Mouse (Mus musculus) forebrain, postnatal 0 days (tissue): ENCODE measurements at regions not wholly inside any gene's neighbourhood (a gene's known extent, or its start where the extent isn't known, plus 50 kb on each side); places are given as distances from the start of the nearest gene placed in this dataset.
"Not testable (repeated sequence)": the region's sequence is repeated elsewhere in the genome, so short reads cannot be mapped to it uniquely, and the experiment has no call there.

Experiments used
- ATAC-seq: fragments of 200-750 bp; cut with Nextera tagmentation; 2 replicates; pipeline ENCODE4 v1.8.0; 2017; ENCODE audit warnings: mild to moderate bottlenecking, moderate library complexity
- DNase-seq: peaks from one replicate; pipeline ENCODE4 v3.0.0-alpha.2; 2015
- H3K27ac ChIP-seq: fragments of 300-500 bp; sonication (generic); 2 replicates; pipeline ENCODE4 v1.5.1; 2014; ENCODE audit warnings: low read depth, mild to moderate bottlenecking, antibody characterized with exemption, low read length, moderate library complexity, mixed read lengths
- H3K27me3 ChIP-seq: fragments of 300-500 bp; sonication (generic); 2 replicates; pipeline ENCODE4 v1.6.1; 2014; ENCODE audit warnings: mild to moderate bottlenecking, low read length, mixed read lengths; ENCODE audit not compliant: insufficient read depth
- H3K36me3 ChIP-seq: fragments of 300-500 bp; sonication (generic); 2 replicates; pipeline ENCODE4 v1.6.1; 2014; ENCODE audit warnings: mild to moderate bottlenecking, moderate library complexity; ENCODE audit not compliant: insufficient read depth
- H3K4me1 ChIP-seq: fragments of 300-500 bp; sonication (generic); 2 replicates; pipeline ENCODE4 v1.6.1; 2014; ENCODE audit warnings: antibody characterized with exemption; ENCODE audit not compliant: insufficient read depth
- H3K4me2 ChIP-seq: fragments of 300-500 bp; sonication (generic); 2 replicates; pipeline ENCODE4 v1.6.1; 2014; ENCODE audit warnings: low read depth, mild to moderate bottlenecking, moderate library complexity
- H3K4me3 ChIP-seq: fragments of 300-500 bp; sonication (generic); 2 replicates; pipeline ENCODE4 v1.5.1; 2014; ENCODE audit warnings: low read depth, low read length, mixed read lengths
- H3K9ac ChIP-seq: fragments of 300-500 bp; sonication (generic); 2 replicates; pipeline ENCODE4 v1.6.1; 2014; ENCODE audit warnings: mild to moderate bottlenecking
- H3K9me3 ChIP-seq: fragments of 300-500 bp; sonication (generic); 2 replicates; pipeline ENCODE4 v1.6.1; 2016; ENCODE audit warnings: low read length
- CTCF ChIP-seq: sonication (generic); IDR thresholded peaks from 2 replicates; pipeline ENCODE4 v1.5.1; 2016; ENCODE audit warnings: antibody characterized with exemption, control low read depth, low read depth
- WGBS: fragments of 180-500 bp; shearing (Covaris S2); extraction: QIAGEN DNeasy Blood & Tissue Kit; methylation state at CpG from one replicate; pipeline ENCODE4 v1.1.7; 2014; 5-methylcytosine and 5-hydroxymethylcytosine counted together

DNA sequence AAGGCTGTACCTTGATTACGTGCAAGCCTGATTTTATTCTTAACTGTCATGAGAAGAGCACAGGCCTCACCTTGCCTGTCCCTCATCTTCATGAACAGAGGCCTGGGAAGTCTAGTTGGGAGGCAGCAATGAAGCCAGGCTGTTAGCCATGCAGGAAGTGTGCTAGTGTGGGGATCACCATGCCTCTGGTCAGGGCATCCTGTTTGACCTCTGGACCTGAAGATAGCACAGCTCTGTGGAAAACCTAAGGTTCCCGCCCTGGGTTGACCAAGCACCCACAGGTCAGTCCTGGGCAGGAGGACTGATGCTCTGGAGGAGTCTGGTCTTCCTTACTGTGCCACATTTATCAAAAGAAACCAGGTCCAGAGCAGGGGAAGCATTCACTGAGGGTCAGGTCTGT lies 157.6 kb downstream of the Gm906 start:
- Histone ChIP-seq H3K27me3 (no peaks in the 10 kb centered on the region), H3K36me3 (no peaks in the 10 kb centered on the region), H3K4me1 (no peaks in the 10 kb centered on the region), H3K9me3 (no peaks in the 10 kb centered on the region), H3K4me2 (no peak overlapping the region), H3K27ac (no peak overlapping the region), H3K4me3 (no peak overlapping the region), H3K9ac (no peak overlapping the region)
- no peak for DNase-seq
- TF ChIP-seq CTCF = no peak
- no peak for ATAC-seq
- 73% methylated on average over 2 of the region's 2 CpGs for WGBS

DNA sequence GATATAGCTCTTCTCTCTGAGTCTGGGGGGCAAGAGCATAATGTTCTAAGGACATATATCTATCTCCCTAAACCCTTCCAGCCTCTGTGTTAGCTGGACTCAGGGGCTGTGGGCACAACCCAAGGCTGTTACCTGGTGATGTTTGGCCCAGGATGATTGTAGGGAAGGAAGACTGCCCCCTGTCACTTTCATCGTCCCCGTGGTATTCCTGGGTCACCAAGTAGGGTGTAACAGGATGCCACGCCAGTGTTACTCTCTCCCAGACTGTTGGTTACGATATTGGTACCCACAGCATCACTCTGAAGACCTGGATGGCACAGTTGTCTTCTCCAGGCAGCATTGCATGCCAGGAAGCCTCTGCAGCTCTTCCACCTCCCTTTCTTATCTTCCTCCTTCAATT lies 185.3 kb downstream of the Gm906 start:
- TF ChIP-seq CTCF = no peak
- WGBS = 75% methylated on average over 4 of the region's 4 CpGs
- ATAC-seq (no peak), DNase-seq (no peak)
- Histone ChIP-seq H3K27me3 (no peaks in the 10 kb centered on the region), H3K9me3 (no peaks in the 10 kb centered on the region), H3K27ac (no peak overlapping the region), H3K9ac (no peak overlapping the region), H3K4me2 (no peak overlapping the region), H3K4me1 (no peaks in the 10 kb centered on the region), H3K4me3 (no peak overlapping the region), H3K36me3 (no peaks in the 10 kb centered on the region)

DNA sequence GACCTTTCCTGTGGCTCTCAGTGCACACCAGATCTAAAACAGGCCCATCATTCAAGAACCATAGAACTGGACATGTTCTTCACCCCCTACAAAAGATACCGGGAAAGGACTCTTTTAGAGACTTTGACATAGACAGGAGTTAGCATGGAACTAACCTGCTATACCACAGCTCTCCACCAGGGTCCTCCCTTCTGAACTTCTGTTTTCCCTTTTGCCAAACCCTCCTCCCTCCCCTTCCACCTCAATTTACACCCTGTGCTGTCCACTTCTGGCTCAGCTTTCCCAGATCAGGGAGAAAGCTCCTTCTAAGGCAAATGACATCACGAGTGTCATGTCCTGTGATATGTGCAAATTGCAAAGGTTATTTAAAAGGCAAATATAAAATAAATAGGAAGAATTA lies 185.7 kb downstream of the Gm906 start:
- not testable (repeated sequence) for H3K9me3 ChIP-seq, ATAC-seq, DNase-seq, H3K4me1 ChIP-seq, H3K4me3 ChIP-seq, H3K9ac ChIP-seq, H3K27ac ChIP-seq, H3K27me3 ChIP-seq, H3K4me2 ChIP-seq, H3K36me3 ChIP-seq
- 68% methylated on average over 2 of the region's 2 CpGs for WGBS

DNA sequence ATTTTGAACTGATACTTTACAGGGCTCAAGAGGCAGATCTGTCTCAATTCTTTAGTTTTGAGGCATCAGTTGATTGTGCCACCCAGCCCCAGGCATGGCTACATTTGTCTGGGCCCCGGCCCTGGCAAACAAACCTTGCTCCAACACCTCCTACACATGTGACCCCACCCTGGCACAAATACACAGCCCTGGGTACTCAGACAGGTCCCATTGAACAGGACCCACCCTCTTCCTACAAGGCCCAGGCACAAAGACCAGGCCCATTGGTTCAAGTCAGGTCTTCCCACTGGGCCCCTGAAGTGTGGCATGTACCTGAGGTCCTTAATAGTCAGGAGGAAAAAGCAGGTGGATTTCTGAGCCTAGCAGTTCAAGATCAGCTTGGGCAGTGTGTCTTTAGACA lies 190.4 kb downstream of the Gm906 start:
- not testable (repeated sequence) for H3K9ac ChIP-seq, H3K27me3 ChIP-seq, H3K4me2 ChIP-seq, DNase-seq, H3K27ac ChIP-seq, H3K4me1 ChIP-seq, H3K36me3 ChIP-seq, H3K4me3 ChIP-seq, ATAC-seq, H3K9me3 ChIP-seq
- 90% methylated on average over 1 of the region's 1 CpGs for WGBS

DNA sequence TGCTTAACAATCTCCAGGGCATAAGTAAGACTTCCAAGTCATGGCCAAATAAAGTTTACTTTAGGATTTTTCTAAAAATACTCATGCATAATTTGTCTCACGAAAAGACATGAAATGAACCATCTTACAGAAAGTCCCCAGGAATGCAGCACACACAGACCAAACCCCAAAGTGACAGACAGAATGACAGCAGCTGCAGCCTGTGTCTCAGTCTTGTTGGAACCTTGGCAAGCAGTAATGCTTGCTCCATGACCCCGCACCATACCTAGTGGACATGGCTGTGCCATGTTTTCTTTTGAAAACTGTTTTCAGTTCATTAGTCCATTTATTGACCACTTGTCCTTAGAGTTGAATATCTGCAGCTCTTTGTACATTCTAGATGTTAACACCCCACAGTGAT lies 191.1 kb downstream of the Gm906 start:
- WGBS = 85% methylated on average over 2 of the region's 2 CpGs
- not testable (repeated sequence) for H3K9ac ChIP-seq, ATAC-seq

DNA sequence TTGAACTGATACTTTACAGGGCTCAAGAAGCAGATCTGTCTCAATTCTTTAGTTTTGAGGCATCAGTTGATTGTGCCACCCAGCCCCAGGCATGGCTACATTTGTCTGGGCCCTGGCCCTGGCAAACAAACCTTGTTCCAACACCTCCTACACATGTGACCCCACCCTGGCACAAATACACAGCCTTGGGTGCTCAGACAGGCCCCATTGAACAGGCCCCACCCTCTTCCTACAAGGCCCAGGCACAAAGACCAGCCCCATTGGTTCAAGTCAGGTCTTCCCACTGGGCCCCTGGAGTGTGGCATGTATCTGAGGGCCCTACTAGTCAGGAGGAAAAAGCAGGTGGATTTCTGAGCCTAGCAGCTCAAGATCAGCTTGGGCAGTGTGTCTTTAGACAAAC lies 198.4 kb downstream of the Gm906 start:
- H3K4me2 ChIP-seq, H3K27ac ChIP-seq, ATAC-seq, H3K9me3 ChIP-seq, H3K4me1 ChIP-seq, DNase-seq, H3K36me3 ChIP-seq, H3K27me3 ChIP-seq, H3K9ac ChIP-seq, H3K4me3 ChIP-seq: not testable (repeated sequence)

More for the DNA sequence above, 191.1 kb downstream of the Gm906 start:
- not testable (repeated sequence) for DNase-seq, H3K36me3 ChIP-seq, H3K4me1 ChIP-seq, H3K27me3 ChIP-seq, H3K9me3 ChIP-seq, H3K4me2 ChIP-seq, H3K27ac ChIP-seq, H3K4me3 ChIP-seq

DNA sequence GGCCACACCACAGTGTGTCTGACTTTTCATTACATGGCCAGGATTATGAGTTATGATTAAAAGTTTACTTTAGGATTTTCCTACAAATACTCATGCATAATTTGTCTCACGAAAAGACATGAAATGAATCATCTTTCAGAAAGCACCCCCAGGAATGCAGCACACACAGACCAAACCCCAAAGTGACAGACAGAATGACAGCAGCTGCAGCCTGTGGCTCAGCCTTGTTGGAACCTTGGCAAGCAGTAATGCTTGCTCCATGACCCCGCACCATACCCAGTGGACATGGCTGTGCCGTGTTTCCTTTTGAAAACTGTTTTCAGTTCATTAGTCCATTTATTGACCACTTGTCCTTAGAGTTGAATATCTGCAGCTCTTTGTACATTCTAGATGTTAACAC lies 199.0 kb downstream of the Gm906 start:
- H3K27me3 ChIP-seq, H3K36me3 ChIP-seq, DNase-seq, H3K9ac ChIP-seq, H3K4me3 ChIP-seq, H3K27ac ChIP-seq, H3K4me2 ChIP-seq, H3K4me1 ChIP-seq, H3K9me3 ChIP-seq, ATAC-seq: not testable (repeated sequence)
- 75% methylated on average over 3 of the region's 3 CpGs for WGBS

DNA sequence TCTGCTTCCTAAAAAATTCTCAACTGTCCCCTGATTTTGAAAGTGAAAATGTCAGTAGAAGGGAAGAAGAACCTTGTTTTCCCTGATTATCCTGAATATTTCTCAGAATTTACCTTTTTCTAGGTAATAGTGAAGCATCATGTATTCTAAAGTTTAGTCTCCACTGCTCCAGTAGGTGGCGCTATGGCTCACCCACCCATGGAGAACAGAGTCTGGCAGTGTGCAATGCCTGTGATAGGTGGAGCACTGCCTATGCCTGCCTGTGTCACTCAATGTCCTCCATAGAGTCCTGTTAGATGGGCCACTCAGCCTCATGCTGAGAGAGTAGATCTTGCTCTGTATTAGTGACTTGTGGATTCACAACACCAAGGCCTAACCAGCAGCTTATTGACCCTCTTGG lies 218.4 kb downstream of the Gm906 start:
- H3K4me1 ChIP-seq = no peaks in the 10 kb centered on the region
- no peak for TF ChIP-seq CTCF
- H3K4me3 ChIP-seq = no peak overlapping the region
- DNase-seq (no peak), ATAC-seq (no peak)
- no peaks in the 10 kb centered on the region for H3K27me3 ChIP-seq
- no peaks in the 10 kb centered on the region for H3K36me3 ChIP-seq
- no peaks in the 10 kb centered on the region for H3K9me3 ChIP-seq
- 32% methylated on average over 1 of the region's 1 CpGs for WGBS
- H3K4me2 ChIP-seq = no peak overlapping the region
- no peak overlapping the region for H3K27ac ChIP-seq
- H3K9ac ChIP-seq = no peak overlapping the region

DNA sequence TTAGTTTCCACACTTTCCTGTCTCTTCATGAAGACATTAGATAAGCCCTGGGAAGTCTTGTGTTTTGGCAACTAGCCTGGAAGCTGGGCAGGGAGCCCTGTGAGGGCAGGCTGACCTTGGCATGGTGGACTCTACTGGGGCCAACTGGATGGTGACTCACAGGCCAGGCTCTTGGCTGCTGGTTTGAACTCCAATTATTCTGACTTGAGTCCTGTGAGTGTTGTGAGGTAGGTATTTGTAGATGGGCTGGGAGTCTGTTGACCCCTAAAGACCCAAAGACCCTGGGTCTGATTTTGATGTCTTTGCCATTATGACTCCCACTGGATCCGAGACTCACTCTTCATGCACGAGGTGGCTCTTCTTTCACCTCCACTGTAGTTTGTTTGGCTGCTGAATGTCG lies 208.9 kb upstream of the Gm30302 start:
- H3K4me3 ChIP-seq, H3K4me1 ChIP-seq, H3K9me3 ChIP-seq, H3K4me2 ChIP-seq, DNase-seq, ATAC-seq, H3K36me3 ChIP-seq, H3K9ac ChIP-seq, H3K27ac ChIP-seq, H3K27me3 ChIP-seq: not testable (repeated sequence)
- 77% methylated on average over 3 of the region's 3 CpGs for WGBS

DNA sequence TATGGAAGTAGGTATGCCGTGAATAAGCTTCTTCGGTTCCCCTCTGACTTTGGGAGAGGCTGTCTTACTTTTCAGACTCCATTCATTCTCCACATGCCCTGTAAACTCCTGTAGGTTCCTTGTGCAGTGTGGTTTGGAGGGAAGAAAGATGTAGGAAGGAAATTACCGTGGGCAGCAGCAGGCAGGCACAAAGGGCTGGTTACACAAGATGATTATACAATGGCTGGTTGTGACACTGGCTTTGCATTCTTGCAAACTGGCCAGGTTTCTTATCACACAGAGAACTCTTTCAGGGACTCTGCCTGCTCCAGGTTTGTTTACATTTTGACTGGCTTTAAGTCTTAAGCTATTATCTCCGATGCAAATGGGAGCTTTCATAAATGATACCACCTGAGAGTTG lies 167.3 kb upstream of the Gm30302 start:
- H3K9me3 ChIP-seq, DNase-seq, H3K27ac ChIP-seq, ATAC-seq, H3K36me3 ChIP-seq, H3K4me2 ChIP-seq, H3K27me3 ChIP-seq, H3K4me3 ChIP-seq, H3K4me1 ChIP-seq, H3K9ac ChIP-seq: not testable (repeated sequence)
- WGBS = 76% methylated on average over 3 of the region's 4 CpGs
